In the genomic region with DNA sequence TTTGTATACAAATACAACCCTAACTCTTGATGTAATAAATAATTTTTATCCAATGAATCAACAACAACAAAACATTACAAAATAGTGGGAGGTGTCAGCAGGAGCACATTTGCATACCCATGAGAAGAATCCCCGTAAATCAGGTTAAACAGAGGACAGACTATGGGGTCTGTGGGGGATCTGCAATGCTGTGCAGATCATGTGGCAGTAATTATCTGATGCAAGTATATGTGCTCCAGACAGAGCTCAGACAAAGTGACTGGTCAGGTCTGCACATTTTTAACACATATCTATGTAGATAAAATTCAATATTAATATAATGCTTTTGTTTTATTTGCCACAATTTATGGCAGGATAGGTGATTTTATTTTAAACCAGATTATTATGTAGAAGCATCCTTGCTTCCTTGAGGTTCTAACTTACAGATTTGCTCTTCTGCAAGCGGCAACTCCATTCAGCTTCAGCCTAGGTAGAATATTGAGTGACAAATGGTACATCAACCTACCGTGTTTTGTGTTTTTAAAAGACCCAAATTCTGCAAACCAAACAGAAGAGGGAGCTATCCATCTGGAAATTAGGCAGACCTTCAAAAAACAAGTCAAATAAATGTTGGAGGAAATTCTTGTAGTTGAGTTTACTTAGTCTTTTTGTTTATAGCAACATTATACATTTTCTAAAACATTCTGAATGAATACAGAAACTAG, we compare ENCODE assay signal across 10 mouse cellular contexts.
DNase-seq lines count a peak whose midpoint lies in the region; ATAC-seq lines count a peak whose summit lies in the region.
"Had no signal": no experiment of that assay in that cellular context is flagged by ENCODE, and none has a peak within 500 bp of the region (broad histone marks: within the 10 kb centered on the region; RNA-seq: fewer than 3 reads in every experiment).

No protein-coding gene starts in this region.

- no peak overlapping the region for H3K27ac ChIP-seq in hindbrain, embryonic 11.5 days (ENCODE audit: low read depth, low read length)
- no peak overlapping the region for H3K27ac ChIP-seq in hindbrain, embryonic 13.5 days
- no peak overlapping the region for H3K27ac ChIP-seq in embryonic facial prominence, embryonic 11.5 days (replicated peaks; ENCODE audit: low read depth, low read length)
- H3K27ac ChIP-seq in midbrain, embryonic 16.5 days (ENCODE audit: low read length), result 0 out of 2 replicates have a peak overlapping the region, but pooled peaks have one; percentile 41
- H3K27ac ChIP-seq: embryonic facial prominence, embryonic 12.5 days; liver, embryonic 15.5 days had no signal

- peaks cover 4% of the 10 kb centered on the region; the same call in 1 of the 2 replicates for H3K27me3 ChIP-seq in hindbrain, embryonic 11.5 days (ENCODE audit: control insufficient read depth, insufficient read depth, low read length)
- peaks cover 25% of the 10 kb centered on the region for H3K27me3 ChIP-seq in hindbrain, embryonic 13.5 days
- H3K27me3 ChIP-seq in embryonic facial prominence, embryonic 11.5 days (ENCODE audit: control insufficient read depth, insufficient read depth, low read length), result no peaks in the 10 kb centered on the region
- no peaks in the 10 kb centered on the region for H3K27me3 ChIP-seq in midbrain, embryonic 16.5 days (ENCODE audit: control insufficient read depth, insufficient read depth, low read depth, low read length)
- H3K27me3 ChIP-seq: embryonic facial prominence, embryonic 12.5 days; liver, embryonic 15.5 days had no signal

- 0 out of 2 replicates have a peak, but pooled peaks have one; percentile 36 for ATAC-seq in hindbrain, embryonic 11.5 days (ENCODE audit: low FRiP score)
- ATAC-seq in hindbrain, embryonic 13.5 days (ENCODE audit: low FRiP score), result no peak
- ATAC-seq in embryonic facial prominence, embryonic 11.5 days (replicated peaks; ENCODE audit: insufficient number of reproducible peaks, low FRiP score, low TSS enrichment, low read depth), result no peak
- peak; percentile 40; the same call in 1 of the 2 replicates for ATAC-seq in midbrain, embryonic 16.5 days
- ATAC-seq in erythroblast, adult 5-6 weeks (replicated peaks; ENCODE audit: low FRiP score, poor library complexity, severe bottlenecking), result no peak

- WGBS in hindbrain, embryonic 11.5 days, result 18% methylated on average over 3 of the region's 3 CpGs
- WGBS in hindbrain, embryonic 13.5 days, result 18% methylated on average over 3 of the region's 3 CpGs
- 31% methylated on average over 3 of the region's 3 CpGs for WGBS in embryonic facial prominence, embryonic 11.5 days
- 33% methylated on average over 3 of the region's 3 CpGs for WGBS in midbrain, embryonic 16.5 days

- no peaks in the 10 kb centered on the region for H3K9me3 ChIP-seq in hindbrain, embryonic 11.5 days (ENCODE audit: control insufficient read depth, low read length)
- H3K9me3 ChIP-seq in hindbrain, embryonic 13.5 days, result no peaks in the 10 kb centered on the region
- H3K9me3 ChIP-seq in embryonic facial prominence, embryonic 11.5 days (replicated peaks; ENCODE audit: control insufficient read depth, low read length), result no peaks in the 10 kb centered on the region
- H3K9me3 ChIP-seq in midbrain, embryonic 16.5 days (replicated peaks; ENCODE audit: control insufficient read depth, low read length, poor library complexity, severe bottlenecking), result no peaks in the 10 kb centered on the region
- H3K9me3 ChIP-seq: embryonic facial prominence, embryonic 12.5 days; liver, embryonic 15.5 days had no signal

- H3K36me3 ChIP-seq in hindbrain, embryonic 11.5 days (ENCODE audit: control insufficient read depth, insufficient read depth, low read length), result no peaks in the 10 kb centered on the region
- H3K36me3 ChIP-seq in hindbrain, embryonic 13.5 days, result no peaks in the 10 kb centered on the region
- no peaks in the 10 kb centered on the region for H3K36me3 ChIP-seq in embryonic facial prominence, embryonic 11.5 days (replicated peaks; ENCODE audit: control insufficient read depth, insufficient read depth, low read depth, low read length)
- no peaks in the 10 kb centered on the region for H3K36me3 ChIP-seq in midbrain, embryonic 16.5 days (ENCODE audit: control insufficient read depth, insufficient read depth, low read length)
- H3K36me3 ChIP-seq: embryonic facial prominence, embryonic 12.5 days; liver, embryonic 15.5 days had no signal

- H3K4me3 ChIP-seq in hindbrain, embryonic 11.5 days (ENCODE audit: low read depth, low read length), result no peak overlapping the region
- H3K4me3 ChIP-seq in hindbrain, embryonic 13.5 days, result no peak overlapping the region
- H3K4me3 ChIP-seq in embryonic facial prominence, embryonic 11.5 days (ENCODE audit: low read depth, low read length), result no peak overlapping the region
- H3K4me3 ChIP-seq in midbrain, embryonic 16.5 days (ENCODE audit: low read depth, low read length), result no peak overlapping the region
- H3K4me3 ChIP-seq: embryonic facial prominence, embryonic 12.5 days; liver, embryonic 15.5 days had no signal

- H3K9ac ChIP-seq in hindbrain, embryonic 11.5 days (ENCODE audit: low read depth, low read length), result no peak overlapping the region
- H3K9ac ChIP-seq in hindbrain, embryonic 13.5 days, result no peak overlapping the region
- no peak overlapping the region for H3K9ac ChIP-seq in embryonic facial prominence, embryonic 11.5 days (replicated peaks; ENCODE audit: low read length)
- H3K9ac ChIP-seq in midbrain, embryonic 16.5 days (ENCODE audit: low read depth, low read length), result no peak overlapping the region
- H3K9ac ChIP-seq: embryonic facial prominence, embryonic 12.5 days; liver, embryonic 15.5 days had no signal

- DNase-seq in hindbrain, embryonic 11.5 days (ENCODE audit: low spot score), result peak; percentile 10
- peak; percentile 55 for DNase-seq in Muller cell, postnatal 12 days (ENCODE audit: inconsistent ontology term)
- peak; percentile 49 for DNase-seq in embryonic facial prominence, embryonic 11.5 days (ENCODE audit: low spot score)
- no peak for DNase-seq in adrenal gland, adult 18-20 months (ENCODE audit: low spot score in 2 of 2)
- DNase-seq in heart, adult 8-10 months (ENCODE audit: low spot score), result no peak

- H3K4me2 ChIP-seq in hindbrain, embryonic 11.5 days (replicated peaks; ENCODE audit: low read depth, low read length), result no peak overlapping the region
- no peak overlapping the region for H3K4me2 ChIP-seq in hindbrain, embryonic 13.5 days
- no peak overlapping the region for H3K4me2 ChIP-seq in embryonic facial prominence, embryonic 11.5 days (ENCODE audit: low read depth, low read length)
- H3K4me2 ChIP-seq in midbrain, embryonic 16.5 days (ENCODE audit: low read length), result no peak overlapping the region
- H3K4me2 ChIP-seq: liver, embryonic 15.5 days had no signal

- H3K4me1 ChIP-seq in hindbrain, embryonic 11.5 days (replicated peaks; ENCODE audit: control insufficient read depth, insufficient read depth, low read length), result no peaks in the 10 kb centered on the region
- H3K4me1 ChIP-seq in hindbrain, embryonic 13.5 days (replicated peaks), result peaks cover 9% of the 10 kb centered on the region; the same call in 1 of the 2 replicates
- H3K4me1 ChIP-seq in embryonic facial prominence, embryonic 11.5 days (ENCODE audit: control insufficient read depth, insufficient read depth, low read length), result no peaks in the 10 kb centered on the region
- H3K4me1 ChIP-seq in midbrain, embryonic 16.5 days (ENCODE audit: control insufficient read depth, insufficient read depth, low read length), result peaks cover 13% of the 10 kb centered on the region
- H3K4me1 ChIP-seq: liver, embryonic 15.5 days had no signal

Comparison
In these comparisons a context has a peak if more than half of its experiments do, and no peak if none do; other contexts are left out.
1. ATAC-seq: peak in hindbrain, embryonic 11.5 days (single experiment) and midbrain, embryonic 16.5 days (single experiment); none in hindbrain, embryonic 13.5 days (single experiment), embryonic facial prominence, embryonic 11.5 days (single experiment) and erythroblast, adult 5-6 weeks (single experiment).
2. DNase-seq: peak in hindbrain, embryonic 11.5 days (single experiment), Muller cell, postnatal 12 days (single experiment) and embryonic facial prominence, embryonic 11.5 days (single experiment); none in adrenal gland, adult 18-20 months (0 of 2) and heart, adult 8-10 months (single experiment).